Mouse (Mus musculus) c-Kit-positive CD71-positive TER-119-positive erythroid progenitor cells, embryonic 14.5 days (primary cell): ENCODE data around the gene Kcnn3.

Experiments used
- DNase-seq: peaks from one replicate; pipeline ENCODE4 v3.0.0-alpha.2; 2013; ENCODE audit warnings: low spot score

Gene Kcnn3

GRCm38 (mm10) chr3:89672573-89673317 is 152.8 kb downstream of the Kcnn3 start:
- DNase-seq: no peak

- no peak for DNase-seq
Observed at GRCm38 (mm10) chr3:89677617-89678016, 157.7 kb downstream of the Kcnn3 start.

GRCm38 (mm10) chr3:89686031-89686430 is 166.1 kb downstream of the Kcnn3 start:
- DNase-seq: no peak

GRCm38 (mm10) chr3:89688694-89689581 is 169.0 kb downstream of the Kcnn3 start:
- peak; percentile 23 for DNase-seq

GRCm38 (mm10) chr3:89691776-89692175 is 171.8 kb downstream of the Kcnn3 start:
- DNase-seq: no peak

GRCm38 (mm10) chr3:89696152-89696821 is 176.3 kb downstream of the Kcnn3 start:
- DNase-seq: no peak

GRCm38 (mm10) chr3:89698958-89699357 is 179.0 kb downstream of the Kcnn3 start:
- DNase-seq: no peak

GRCm38 (mm10) chr3:89700461-89700860 is 180.5 kb downstream of the Kcnn3 start:
- no peak for DNase-seq

- DNase-seq: no peak
Observed at GRCm38 (mm10) chr3:89703596-89703995, 183.6 kb downstream of the Kcnn3 start.

- no peak for DNase-seq
Observed at GRCm38 (mm10) chr3:89704064-89704463, 184.1 kb downstream of the Kcnn3 start.

- peak; percentile 72 for DNase-seq
Observed at GRCm38 (mm10) chr3:89714359-89715206, 194.6 kb downstream of the Kcnn3 start, which contains the start of gene Adar. Adar (plus strand) TSS chr3:89715022.

- peak; percentile 15 for DNase-seq
Observed at GRCm38 (mm10) chr3:89715207-89715966, 195.4 kb downstream of the Kcnn3 start.

- DNase-seq: no peak
Observed at GRCm38 (mm10) chr3:89715967-89716256, 195.9 kb downstream of the Kcnn3 start.

GRCm38 (mm10) chr3:89722032-89722431 is 202.1 kb downstream of the Kcnn3 start:
- no peak for DNase-seq

GRCm38 (mm10) chr3:89723400-89724084 is 203.6 kb downstream of the Kcnn3 start:
- no peak for DNase-seq
